Mouse (Mus musculus) ES-E14 (cell line): ENCODE measurements around the gene Gm21083. TPM values are rescaled to one million over a fixed set of nuclear protein-coding genes. Genes with fewer than 3 reads are reported as not detected.
"Not testable (repeated sequence)": the region's sequence is repeated elsewhere in the genome, so short reads cannot be mapped to it uniquely, and the experiment has no call there.

Experiments used
- DNase-seq: peaks from one replicate; pipeline ENCODE4 v3.0.0-alpha.2; 2013; ENCODE audit warnings: low read depth, low spot score
- H3K27ac ChIP-seq: 2 replicates; pipeline ENCODE4 v1.5.1; 2012; ENCODE audit warnings: low read depth, mild to moderate bottlenecking, low read length, moderate library complexity, mixed read lengths; ENCODE audit not compliant: poor library complexity, insufficient read depth, severe bottlenecking
- H3K36me3 ChIP-seq: 2 replicates; pipeline ENCODE4 v1.6.1; 2012; ENCODE audit warnings: mild to moderate bottlenecking, low read length, moderate library complexity, mixed read lengths; ENCODE audit not compliant: control insufficient read depth, poor library complexity, insufficient read depth, severe bottlenecking
- H3K4me1 ChIP-seq, 2 experiments: fragments of 150-350 bp in 1 of 2; sonication (generic) in 1 of 2; 2 replicates each; pipeline ENCODE4 v1.6.1; 2012; ENCODE audit warnings: low read length in 2 of 2, mild to moderate bottlenecking in 1 of 2, mixed read lengths in 1 of 2; ENCODE audit not compliant: control insufficient read depth in 2 of 2, insufficient read depth in 2 of 2, poor library complexity in 1 of 2
- H3K4me3 ChIP-seq, 2 experiments: fragments of 150-350 bp in 1 of 2; sonication (generic) in 1 of 2; 2 replicates each; pipeline ENCODE4 v1.5.1; 2012; ENCODE audit warnings: low read length in 2 of 2, low read depth in 1 of 2, mild to moderate bottlenecking in 1 of 2, mixed read lengths in 1 of 2; ENCODE audit not compliant: insufficient read depth in 1 of 2, poor library complexity in 1 of 2, severe bottlenecking in 1 of 2
- H3K9ac ChIP-seq: 2 replicates; pipeline ENCODE4 v1.6.1; 2012; ENCODE audit warnings: low read depth, mild to moderate bottlenecking, low read length, mixed read lengths; ENCODE audit not compliant: poor library complexity, insufficient read depth, severe bottlenecking
- H3K9me3 ChIP-seq: fragments of 150-350 bp; sonication (generic); 2 replicates; pipeline ENCODE4 v1.6.1; 2012; ENCODE audit warnings: low read depth, mild to moderate bottlenecking, low read length; ENCODE audit not compliant: control insufficient read depth, insufficient read depth
- in situ Hi-C, 2 experiments: fragments of 600-800 bp; cut with MboI; formaldehyde crosslinking; loops; one replicate each; pipeline ENCODE4 v1.15.1; 2025; ENCODE audit warnings: low sequenced_read_pairs in 2 of 2, inconsistent platforms in 1 of 2; ENCODE audit not compliant: unreplicated experiment in 2 of 2
- total RNA-seq: library from RNA; depleted of rRNA; stranded (reverse); fragments of 300-350 nt; gene quantifications from 2 replicates; pipeline ENCODE4 v1.2.3, GENCODE M21; 2012

Gm21083 gene
- total RNA-seq, 1 experiment: 0.22 TPM

DNA sequence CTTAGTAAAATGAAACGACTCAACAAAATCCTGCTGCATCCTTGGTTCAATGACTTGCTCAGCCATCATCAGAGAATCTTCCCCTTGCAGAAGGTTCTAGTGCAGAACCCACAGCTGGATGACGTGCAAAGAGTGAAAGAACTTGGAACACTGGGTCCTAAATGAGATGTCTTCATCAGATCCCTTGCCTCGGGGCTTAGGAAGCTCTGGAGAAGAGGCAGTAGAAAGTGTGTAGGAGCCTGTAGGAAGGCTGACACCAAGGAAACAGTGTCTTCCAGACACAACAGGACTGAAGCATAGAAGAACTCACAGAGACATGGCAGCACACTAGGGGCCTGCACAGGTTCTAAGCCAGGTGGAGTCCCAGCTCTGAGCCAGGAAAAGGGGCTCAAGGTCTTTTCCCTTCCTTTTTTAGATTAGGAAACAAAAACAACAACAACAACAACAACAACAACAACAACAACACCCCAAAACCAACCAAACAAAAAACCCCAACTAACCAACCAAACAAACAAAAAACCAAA, 25.4 kb downstream of the Gm21083 start:
- in situ Hi-C loops, H3K9me3 ChIP-seq, H3K4me1 ChIP-seq, H3K27ac ChIP-seq, H3K36me3 ChIP-seq, H3K9ac ChIP-seq, H3K4me3 ChIP-seq, DNase-seq: not testable (repeated sequence)

DNA sequence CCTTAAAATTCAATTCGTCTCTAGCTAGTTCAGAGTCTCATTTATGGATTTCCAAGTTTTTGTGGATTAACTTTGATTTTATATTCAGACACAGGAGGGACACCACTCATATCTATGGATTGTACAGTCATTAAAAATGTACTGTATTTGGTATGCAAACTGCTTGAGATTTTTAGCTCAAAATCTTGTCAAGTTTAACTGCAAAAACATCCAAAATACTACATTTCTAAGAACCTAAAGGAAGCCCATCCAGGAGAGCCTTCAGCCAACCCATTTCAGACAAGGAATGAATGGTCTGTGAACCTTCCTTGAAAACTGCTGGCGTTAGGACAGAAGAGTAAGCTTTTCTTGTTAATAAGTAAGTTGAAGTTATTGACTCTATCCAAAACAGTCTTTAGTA, 25.9 kb downstream of the Gm21083 start:
- in situ Hi-C loops, H3K27ac ChIP-seq, H3K9me3 ChIP-seq, H3K36me3 ChIP-seq, H3K4me3 ChIP-seq, H3K4me1 ChIP-seq, H3K9ac ChIP-seq, DNase-seq: not testable (repeated sequence)

DNA sequence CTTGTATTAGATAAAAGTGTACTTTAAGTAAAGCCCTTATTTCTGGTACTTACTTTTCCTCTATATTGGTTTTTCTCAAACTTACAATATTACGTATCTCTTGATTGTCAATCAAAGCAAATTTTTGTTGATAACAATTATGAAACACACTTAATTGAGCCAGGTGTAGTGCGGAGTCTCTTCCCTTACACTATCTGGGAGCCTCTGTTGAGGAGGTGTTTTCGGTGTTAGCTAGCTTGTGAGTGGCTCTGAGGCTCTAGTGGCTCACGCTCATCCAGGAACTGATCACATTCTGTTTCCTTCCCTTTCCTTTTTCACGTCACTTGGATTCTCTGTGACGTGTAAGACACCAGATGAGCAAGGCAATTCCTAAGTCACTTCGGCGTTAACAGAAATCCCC, 26.5 kb downstream of the Gm21083 start:
- H3K36me3 ChIP-seq, H3K9me3 ChIP-seq, H3K4me3 ChIP-seq, DNase-seq, H3K4me1 ChIP-seq, H3K9ac ChIP-seq, H3K27ac ChIP-seq, in situ Hi-C loops: not testable (repeated sequence)

DNA sequence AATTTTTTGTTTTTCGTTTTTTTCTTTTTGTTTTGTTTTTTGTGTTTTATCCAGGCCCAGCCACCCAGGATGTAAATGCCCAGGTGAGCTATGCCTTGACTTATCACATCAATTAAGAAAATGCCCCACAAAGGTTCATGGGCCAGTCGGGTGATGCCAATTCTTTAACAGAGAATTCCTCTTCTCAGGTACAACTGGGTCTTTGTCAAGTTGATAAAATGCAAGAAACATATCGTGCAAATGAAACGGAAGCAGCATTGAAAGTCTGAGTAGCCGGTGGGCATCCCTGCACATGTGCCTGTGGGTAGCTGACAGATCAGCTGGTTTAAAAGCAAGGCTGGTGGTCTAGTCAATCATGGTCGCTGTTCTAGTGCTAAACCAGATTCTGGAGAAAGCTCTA, 29.5 kb downstream of the Gm21083 start:
- H3K4me1 ChIP-seq, H3K9ac ChIP-seq, DNase-seq, H3K9me3 ChIP-seq, in situ Hi-C loops, H3K27ac ChIP-seq, H3K36me3 ChIP-seq, H3K4me3 ChIP-seq: not testable (repeated sequence)

DNA sequence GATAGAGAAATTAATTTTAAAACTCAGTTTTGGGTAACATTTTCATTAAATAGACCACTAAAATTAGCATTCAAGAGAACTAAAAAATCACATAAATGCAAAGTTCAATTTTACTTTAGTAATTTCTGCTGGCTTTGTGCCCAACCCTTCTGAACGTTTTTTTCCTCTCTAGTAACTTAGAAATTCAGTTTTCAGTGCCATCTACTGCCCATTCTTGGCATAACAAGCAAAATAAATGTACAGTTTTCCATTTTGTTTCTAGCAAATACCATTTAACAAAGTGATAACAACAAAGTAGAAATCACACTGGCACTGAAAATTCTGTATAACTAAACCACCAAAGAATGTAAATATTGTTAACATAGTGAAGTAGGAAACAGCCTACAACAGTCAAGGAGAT, 33.6 kb downstream of the Gm21083 start:
- in situ Hi-C loops, H3K9ac ChIP-seq, H3K36me3 ChIP-seq, H3K9me3 ChIP-seq, H3K4me3 ChIP-seq, H3K4me1 ChIP-seq, DNase-seq, H3K27ac ChIP-seq: not testable (repeated sequence)

DNA sequence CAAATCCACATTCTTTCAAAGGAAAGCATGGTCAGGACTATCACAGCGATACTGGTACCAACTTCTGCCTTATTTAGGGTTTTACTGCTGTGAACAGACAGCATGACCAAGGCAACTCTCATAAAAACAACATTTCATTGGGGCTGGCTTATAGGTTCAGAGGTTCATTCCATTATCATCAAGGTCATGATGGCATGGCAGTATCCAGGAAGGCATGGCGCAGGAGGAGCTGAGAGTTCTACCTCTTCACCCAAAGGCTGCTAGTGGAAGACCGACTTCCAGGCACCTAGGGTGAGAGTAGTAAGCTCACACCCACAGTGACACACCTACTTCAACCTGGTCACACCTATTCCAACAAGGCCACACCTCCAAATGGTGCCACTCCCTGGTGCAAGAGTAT, 39.1 kb downstream of the Gm21083 start:
- H3K9ac ChIP-seq, H3K36me3 ChIP-seq, H3K4me3 ChIP-seq, H3K27ac ChIP-seq, H3K9me3 ChIP-seq, in situ Hi-C loops, DNase-seq, H3K4me1 ChIP-seq: not testable (repeated sequence)

DNA sequence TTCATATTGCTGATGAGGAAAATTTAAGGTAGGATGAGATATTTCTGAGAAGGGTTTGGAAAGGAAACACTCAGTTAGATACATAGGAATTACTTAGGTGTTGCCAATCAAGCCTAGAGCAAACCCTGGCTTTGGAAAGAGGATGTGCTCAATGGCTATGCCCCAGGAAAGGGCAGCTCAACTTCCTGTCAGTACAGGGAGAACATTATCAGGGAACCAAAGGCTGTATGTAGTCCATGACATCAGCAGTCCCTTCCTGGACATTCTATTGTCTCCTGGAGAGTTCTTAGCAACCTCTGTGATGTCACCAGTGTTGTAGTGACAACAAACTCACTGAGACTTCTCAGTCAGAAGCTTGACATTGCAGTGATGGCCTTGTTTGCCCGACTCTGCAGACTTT, 41.6 kb downstream of the Gm21083 start, which contains the start of gene Speer4d:
Speer4d (plus strand) TSS at position 301 of the 400 bp plus-strand sequence.
- in situ Hi-C loops, H3K9me3 ChIP-seq, H3K36me3 ChIP-seq: not testable (repeated sequence)

DNA sequence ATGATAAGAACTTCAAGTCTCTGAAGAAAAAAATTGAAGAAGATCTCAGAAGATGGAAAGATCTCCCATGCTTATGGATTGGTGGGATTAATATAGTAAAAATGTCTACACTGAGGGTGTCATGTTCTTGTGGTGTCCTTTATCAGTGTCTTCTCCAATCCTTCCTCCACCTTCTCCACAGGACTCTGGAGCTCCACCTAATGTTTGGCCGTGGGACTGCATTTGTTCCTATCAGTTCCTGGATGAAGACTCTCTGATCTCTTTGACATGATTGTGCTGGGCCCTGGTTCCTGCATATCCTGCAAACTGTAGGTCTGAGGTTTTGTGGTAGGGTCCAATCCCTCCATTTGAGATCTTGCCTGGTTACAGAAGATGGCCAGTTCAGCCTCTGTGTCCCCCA, 51.0 kb downstream of the Gm21083 start:
- H3K27ac ChIP-seq, DNase-seq, H3K9me3 ChIP-seq, in situ Hi-C loops, H3K9ac ChIP-seq, H3K36me3 ChIP-seq, H3K4me1 ChIP-seq, H3K4me3 ChIP-seq: not testable (repeated sequence)

More for the DNA sequence above, 41.6 kb downstream of the Gm21083 start, which contains the start of gene Speer4d:
- H3K4me3 ChIP-seq, H3K4me1 ChIP-seq, DNase-seq, H3K27ac ChIP-seq, H3K9ac ChIP-seq: not testable (repeated sequence)
